Mouse (Mus musculus) cerebellum, adult 2 months (tissue): ENCODE measurements around the gene Rai1.

Experiments
- CTCF ChIP-seq: fragments of 200-500 bp; IDR thresholded peaks from 2 replicates; pipeline ENCODE4 v1.5.1; 2011; ENCODE audit warnings: low read depth, mild to moderate bottlenecking, control low read depth, low read length, moderate library complexity, borderline replicate concordance; ENCODE audit not compliant: insufficient read depth
- POLR2A ChIP-seq: fragments of 200-500 bp; IDR thresholded peaks from 2 replicates; pipeline ENCODE4 v1.6.1; 2011; ENCODE audit warnings: low read length, control low read depth, borderline replicate concordance; ENCODE audit not compliant: insufficient read depth

DNA sequence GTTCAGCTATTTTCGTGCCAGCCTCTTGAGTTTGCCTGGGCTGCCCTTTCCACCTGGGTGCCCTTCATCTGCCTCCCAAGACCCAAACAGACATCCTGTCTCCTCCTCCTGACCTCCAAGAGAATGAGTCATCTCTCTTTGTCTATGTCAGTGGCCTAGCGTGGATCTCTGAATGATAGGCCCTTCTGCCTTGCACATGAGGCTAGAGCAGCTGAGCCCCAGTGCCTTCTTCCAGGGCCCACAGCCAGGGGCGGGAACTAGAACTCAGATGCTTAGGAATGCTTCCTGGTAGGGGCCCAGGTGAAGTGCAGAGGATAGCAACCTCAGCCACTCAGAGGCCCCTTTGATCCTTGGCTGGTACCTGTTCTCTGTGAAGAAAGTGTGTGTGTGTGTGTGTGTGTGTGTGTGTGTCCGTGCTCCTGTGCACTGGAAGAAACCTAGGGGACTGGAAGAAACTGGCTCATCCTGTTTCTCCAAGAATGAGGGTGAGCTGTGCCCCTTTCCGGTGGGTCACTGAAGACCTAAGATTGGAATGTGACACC is 3.9 kb downstream of the Rai1 start:
- TF ChIP-seq CTCF: no peak
- no peak for TF ChIP-seq POLR2A
